Mouse (Mus musculus): ENCODE results near the gene Crxos. TPM values are rescaled to one million over a fixed set of nuclear protein-coding genes. Genes with fewer than 3 reads are reported as not detected.
"Not testable (repeated sequence)": the region's sequence is repeated elsewhere in the genome, so short reads cannot be mapped to it uniquely, and the experiment has no call there.

The Crxos gene
- polyA plus RNA-seq, 1 experiment from 2014 or later = not detected

- 87% methylated on average over 5 of the region's 5 CpGs for WGBS
Measured at GRCm38 (mm10) chr7:15910521-15910920, 28.1 kb downstream of the Crxos start.

GRCm38 (mm10) chr7:15912183-15912582, 29.8 kb downstream of the Crxos start:
- Histone ChIP-seq H3K27me3 (ENCODE audit: low read depth, poor library complexity, severe bottlenecking) (no peaks in the 10 kb centered on the region), H3K27ac (replicated peaks) (peak overlapping the region; percentile 38; the same call in 1 of the 2 replicates), H3K9me3 (replicated peaks) (no peaks in the 10 kb centered on the region), H3K36me3 (peaks cover 12% of the 10 kb centered on the region), H3K4me1 (peaks cover 7% of the 10 kb centered on the region), H3K4me3 (no peak overlapping the region)
- WGBS = 0% methylated on average over 4 of the region's 4 CpGs
- DNase-seq (ENCODE audit: low spot score) = peak; percentile 90

More at GRCm38 (mm10) chr7:15910521-15910920, 28.1 kb downstream of the Crxos start:
- Histone ChIP-seq H3K4me3 (no peak overlapping the region), H3K9me3 (replicated peaks) (no peaks in the 10 kb centered on the region), H3K36me3 (no peaks in the 10 kb centered on the region), H3K4me1 (peaks cover 7% of the 10 kb centered on the region), H3K27me3 (ENCODE audit: low read depth, poor library complexity, severe bottlenecking) (no peaks in the 10 kb centered on the region), H3K27ac (replicated peaks) (no peak overlapping the region)
- no peak for DNase-seq (ENCODE audit: low spot score)

GRCm38 (mm10) chr7:15914252-15914651, 31.8 kb downstream of the Crxos start:
- Histone ChIP-seq H3K4me1 (peaks cover 7% of the 10 kb centered on the region), H3K27ac (replicated peaks) (no peak overlapping the region), H3K27me3 (ENCODE audit: low read depth, poor library complexity, severe bottlenecking) (no peaks in the 10 kb centered on the region), H3K4me3 (no peak overlapping the region), H3K9me3 (replicated peaks) (no peaks in the 10 kb centered on the region), H3K36me3 (peaks cover 33% of the 10 kb centered on the region)
- DNase-seq (ENCODE audit: low spot score) = peak; percentile 48
- 55% methylated on average over 2 of the region's 2 CpGs for WGBS

GRCm38 (mm10) chr7:15914751-15915150, 32.3 kb downstream of the Crxos start:
- Histone ChIP-seq H3K27me3 (ENCODE audit: low read depth, poor library complexity, severe bottlenecking) (no peaks in the 10 kb centered on the region), H3K36me3 (peaks cover 38% of the 10 kb centered on the region), H3K9me3 (replicated peaks) (no peaks in the 10 kb centered on the region; the same call in 1 of the 2 replicates), H3K4me3 (no peak overlapping the region), H3K27ac (replicated peaks) (no peak overlapping the region), H3K4me1 (peaks cover 8% of the 10 kb centered on the region)
- DNase-seq (ENCODE audit: low spot score) = no peak
- 87% methylated on average over 2 of the region's 2 CpGs for WGBS

GRCm38 (mm10) chr7:15915695-15916094, 33.3 kb downstream of the Crxos start:
- H3K36me3 ChIP-seq = peaks cover 48% of the 10 kb centered on the region
- H3K9me3 ChIP-seq (replicated peaks); H3K27me3 ChIP-seq (ENCODE audit: low read depth, poor library complexity, severe bottlenecking); DNase-seq (ENCODE audit: low spot score); H3K4me3 ChIP-seq; H3K27ac ChIP-seq (replicated peaks): not testable (repeated sequence)
- peaks cover 17% of the 10 kb centered on the region for H3K4me1 ChIP-seq
- 90% methylated on average over 4 of the region's 4 CpGs for WGBS

GRCm38 (mm10) chr7:15916134-15916723, 33.8 kb downstream of the Crxos start:
- WGBS = 83% methylated on average over 3 of the region's 3 CpGs
- Histone ChIP-seq H3K4me1 (peaks cover 23% of the 10 kb centered on the region), H3K27me3 (ENCODE audit: low read depth, poor library complexity, severe bottlenecking) (no peaks in the 10 kb centered on the region), H3K4me3 (no peak overlapping the region), H3K27ac (replicated peaks) (no peak overlapping the region), H3K36me3 (peaks cover 49% of the 10 kb centered on the region), H3K9me3 (replicated peaks) (no peaks in the 10 kb centered on the region; the same call in 1 of the 2 replicates)
- DNase-seq (ENCODE audit: low spot score) = no peak

- DNase-seq (ENCODE audit: low spot score) = no peak
- Histone ChIP-seq H3K27me3 (ENCODE audit: low read depth, poor library complexity, severe bottlenecking) (no peaks in the 10 kb centered on the region), H3K4me1 (peaks cover 25% of the 10 kb centered on the region), H3K27ac (replicated peaks) (no peak overlapping the region), H3K4me3 (no peak overlapping the region), H3K9me3 (replicated peaks) (no peaks in the 10 kb centered on the region; the same call in 1 of the 2 replicates), H3K36me3 (peaks cover 49% of the 10 kb centered on the region)
- 86% methylated on average over 4 of the region's 4 CpGs for WGBS
Measured at GRCm38 (mm10) chr7:15916996-15917395, 34.6 kb downstream of the Crxos start.

- peaks cover 26% of the 10 kb centered on the region for H3K4me1 ChIP-seq
- no peak for DNase-seq (ENCODE audit: low spot score)
- H3K27me3 ChIP-seq (ENCODE audit: low read depth, poor library complexity, severe bottlenecking) = peaks cover 5% of the 10 kb centered on the region
- H3K4me3 ChIP-seq = no peak overlapping the region
- H3K36me3 ChIP-seq = peaks cover 49% of the 10 kb centered on the region
- no peaks in the 10 kb centered on the region; the same call in 1 of the 2 replicates for H3K9me3 ChIP-seq (replicated peaks)
- no peak overlapping the region for H3K27ac ChIP-seq (replicated peaks)
Measured at GRCm38 (mm10) chr7:15918371-15918770, 36.0 kb downstream of the Crxos start.

- H3K27ac ChIP-seq (replicated peaks) = no peak overlapping the region
- H3K36me3 ChIP-seq = peaks cover 49% of the 10 kb centered on the region
- H3K4me1 ChIP-seq = peaks cover 26% of the 10 kb centered on the region
- no peak for DNase-seq (ENCODE audit: low spot score)
- H3K9me3 ChIP-seq (replicated peaks) = no peaks in the 10 kb centered on the region; the same call in 1 of the 2 replicates
- H3K27me3 ChIP-seq (ENCODE audit: low read depth, poor library complexity, severe bottlenecking) = peaks cover 17% of the 10 kb centered on the region
- peak overlapping the region; percentile 82 for H3K4me3 ChIP-seq
- WGBS = 91% methylated on average over 9 of the region's 9 CpGs
Measured at GRCm38 (mm10) chr7:15919947-15920346, 37.5 kb downstream of the Crxos start.

- H3K27me3 ChIP-seq (ENCODE audit: low read depth, poor library complexity, severe bottlenecking) = peaks cover 17% of the 10 kb centered on the region
- peak overlapping the region; percentile 98; the same call in 1 of the 2 replicates for H3K27ac ChIP-seq (replicated peaks)
- H3K4me3 ChIP-seq = peak overlapping the region; percentile 82
- WGBS = 87% methylated on average over 6 of the region's 6 CpGs
- no peaks in the 10 kb centered on the region; the same call in 1 of the 2 replicates for H3K9me3 ChIP-seq (replicated peaks)
- peaks cover 49% of the 10 kb centered on the region for H3K36me3 ChIP-seq
- DNase-seq (ENCODE audit: low spot score) = no peak
- peaks cover 26% of the 10 kb centered on the region for H3K4me1 ChIP-seq
Measured at GRCm38 (mm10) chr7:15920645-15921190, 38.3 kb downstream of the Crxos start.

- Histone ChIP-seq H3K4me1 (peaks cover 26% of the 10 kb centered on the region), H3K9me3 (replicated peaks) (no peaks in the 10 kb centered on the region; the same call in 1 of the 2 replicates), H3K27me3 (ENCODE audit: low read depth, poor library complexity, severe bottlenecking) (peaks cover 17% of the 10 kb centered on the region), H3K36me3 (peaks cover 41% of the 10 kb centered on the region), H3K27ac (replicated peaks) (peak overlapping the region; percentile 98), H3K4me3 (peak overlapping the region; percentile 82)
- DNase-seq (ENCODE audit: low spot score) = peak; percentile 68
- 2% methylated on average over 10 of the region's 10 CpGs for WGBS
Measured at GRCm38 (mm10) chr7:15921796-15922195, 39.4 kb downstream of the Crxos start.

- peak within 1 kb of the TSS; percentile 82 for H3K4me3 ChIP-seq
- H3K9me3 ChIP-seq (replicated peaks) = no peaks in the 10 kb centered on the region; the same call in 1 of the 2 replicates
- peaks cover 36% of the 10 kb centered on the region for H3K36me3 ChIP-seq
- peak within 1 kb of the TSS; percentile 98 for H3K27ac ChIP-seq (replicated peaks)
- peaks cover 26% of the 10 kb centered on the region for H3K4me1 ChIP-seq
- DNase-seq (ENCODE audit: low spot score) = peak; percentile 93
- peaks cover 17% of the 10 kb centered on the region for H3K27me3 ChIP-seq (ENCODE audit: low read depth, poor library complexity, severe bottlenecking)
- WGBS = under 1% methylated on average over 33 of the region's 33 CpGs
Measured at GRCm38 (mm10) chr7:15922220-15922773, 39.9 kb downstream of the Crxos start, which contains the start of gene Selenow. Gene Selenow, minus strand, starts transcription at chr7:15922402.

GRCm38 (mm10) chr7:15929910-15930309, 47.5 kb downstream of the Crxos start:
- Histone ChIP-seq H3K9me3 (replicated peaks) (peaks cover 2% of the 10 kb centered on the region; the same call in 1 of the 2 replicates), H3K4me3 (no peak overlapping the region), H3K27me3 (ENCODE audit: low read depth, poor library complexity, severe bottlenecking) (no peaks in the 10 kb centered on the region), H3K4me1 (no peaks in the 10 kb centered on the region), H3K27ac (replicated peaks) (no peak overlapping the region), H3K36me3 (peaks cover 3% of the 10 kb centered on the region)
- peak; percentile 42 for DNase-seq (ENCODE audit: low spot score)
- WGBS = 36% methylated on average over 4 of the region's 4 CpGs

Measured in midbrain, embryonic 10.5 days (tissue).